Mouse (Mus musculus): ENCODE measurements around the gene Elob. TPM values are rescaled to one million over a fixed set of nuclear protein-coding genes. Genes with fewer than 3 reads are reported as not detected.

Elob gene
- polyA plus RNA-seq, 1 experiment = 824 TPM

DNA sequence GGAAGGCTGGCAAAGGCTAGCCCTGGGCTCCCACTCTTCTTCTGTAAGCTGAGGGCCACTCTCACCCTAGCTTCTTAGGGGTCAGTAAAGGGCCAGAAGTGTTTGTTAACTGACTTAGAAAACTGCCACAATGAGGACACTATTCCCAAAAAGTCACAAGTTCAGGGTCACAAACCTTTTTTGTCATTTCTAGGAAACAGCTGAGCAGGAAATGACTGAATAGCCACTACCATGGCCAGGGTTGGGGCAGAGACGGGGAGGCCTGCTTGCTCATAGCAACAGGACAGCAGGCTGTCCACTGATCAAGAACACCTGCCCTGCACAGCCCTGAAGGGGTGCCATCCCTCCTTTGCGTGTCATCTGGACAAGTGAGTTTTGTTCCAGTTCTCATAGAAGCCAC is 51.8 kb downstream of the Elob start:
- DNase-seq (ENCODE audit: low read depth) = no peak

DNA sequence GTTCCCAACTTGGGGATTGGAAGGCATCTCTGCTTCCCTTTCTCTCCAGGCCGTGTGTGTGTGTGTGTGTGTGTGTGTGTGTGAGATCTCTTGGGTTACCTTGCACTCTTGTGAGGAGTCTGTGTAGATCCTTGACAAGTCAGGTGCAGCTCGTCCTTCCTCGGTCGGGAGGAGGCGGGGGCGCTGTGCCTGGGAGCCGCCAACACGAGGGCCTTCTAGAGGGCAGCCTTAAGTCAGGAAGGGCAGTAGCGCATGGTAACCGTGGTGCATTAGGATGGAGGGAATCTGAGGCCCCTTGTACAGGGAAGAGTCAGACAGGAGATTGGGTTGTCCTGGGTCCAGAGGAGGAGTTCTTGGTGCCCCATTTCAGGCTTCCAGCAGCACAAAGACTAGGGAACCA is 52.7 kb downstream of the Elob start:
- no peak for DNase-seq (ENCODE audit: low read depth)
- TF ChIP-seq CTCF (IDR thresholded peaks at IDR 0.05; ENCODE audit: borderline replicate concordance, extremely low read depth, insufficient read depth, insufficient read length) = no peak
- no peak for TF ChIP-seq POLR2A (IDR thresholded peaks at IDR 0.05; ENCODE audit: borderline replicate concordance, extremely low read depth, insufficient read depth, insufficient read length, poor library complexity, severe bottlenecking)

More for the DNA sequence above, 51.8 kb downstream of the Elob start:
- no peak for TF ChIP-seq CTCF (IDR thresholded peaks at IDR 0.05; ENCODE audit: borderline replicate concordance, extremely low read depth, insufficient read depth, insufficient read length)
- TF ChIP-seq POLR2A (IDR thresholded peaks at IDR 0.05; ENCODE audit: borderline replicate concordance, extremely low read depth, insufficient read depth, insufficient read length, poor library complexity, severe bottlenecking) = no peak

Other genes with a start within 250 kb of the Elob start
- gene Zfp13, start 229.6 kb downstream of the Elob start, polyA plus RNA-seq (2012; rRNA removed) = 46.8 and 47.4 TPM in 2 replicates
- 0.05 and 0.22 TPM in 2 replicates for gene Zscan10, start 228.3 kb downstream of the Elob start, polyA plus RNA-seq (2012; rRNA removed)
- gene Mmp25, start 183.9 kb downstream of the Elob start, polyA plus RNA-seq (2012; rRNA removed) = 1.3 and 1.9 TPM in 2 replicates
- gene Bicdl2, start 168.6 kb downstream of the Elob start, polyA plus RNA-seq (2012; rRNA removed) = 0.08 and 0.24 TPM in 2 replicates
- gene Hcfc1r1, start 155.5 kb downstream of the Elob start, polyA plus RNA-seq (2012; rRNA removed) = 67.6 and 81.2 TPM in 2 replicates
- gene Thoc6, start 155.3 kb downstream of the Elob start, polyA plus RNA-seq (2012; rRNA removed) = 38.7 and 54.6 TPM in 2 replicates
- gene Tnfrsf12a, start 151.7 kb downstream of the Elob start, polyA plus RNA-seq (2012; rRNA removed) = 1.7 and 2.1 TPM in 2 replicates
- 0.83 and 1.3 TPM in 2 replicates for gene Cldn6, start 149.9 kb downstream of the Elob start, polyA plus RNA-seq (2012; rRNA removed)
- 0.92 and 0.93 TPM in 2 replicates for gene Cldn9, start 145.1 kb downstream of the Elob start, polyA plus RNA-seq (2012; rRNA removed)
- 0.14 and 0.28 TPM in 2 replicates for gene 1520401A03Rik, start 106.4 kb downstream of the Elob start, polyA plus RNA-seq (2012; rRNA removed)
- 24.4 and 47.9 TPM in 2 replicates for gene Pkmyt1, start 102.8 kb downstream of the Elob start, polyA plus RNA-seq (2012; rRNA removed)
- 33.3 and 41.0 TPM in 2 replicates for gene Paqr4, start 88.3 kb downstream of the Elob start, polyA plus RNA-seq (2012; rRNA removed)
- gene Kremen2, start 83.3 kb downstream of the Elob start, polyA plus RNA-seq (2012; rRNA removed) = 2.8 and 3.7 TPM in 2 replicates
- 110 and 150 TPM in 2 replicates for gene Flywch1, start 57.5 kb downstream of the Elob start, polyA plus RNA-seq (2012; rRNA removed)
- 54.6 and 59.4 TPM in 2 replicates for gene Flywch2, start 43.1 kb downstream of the Elob start, polyA plus RNA-seq (2012; rRNA removed)
- gene Srrm2, start 38.6 kb downstream of the Elob start, polyA plus RNA-seq (2012; rRNA removed) = 749 and 826 TPM in 2 replicates
- gene Prss33, start 6.9 kb upstream of the Elob start, polyA plus RNA-seq (2012; rRNA removed) = 0.38 and 0.54 TPM in 2 replicates
- 0.04 and 0.24 TPM in 2 replicates for gene Prss32, start 14.7 kb upstream of the Elob start, polyA plus RNA-seq (2012; rRNA removed)
- 1.3 and 2.1 TPM in 2 replicates for gene Prss41, start 15.0 kb upstream of the Elob start, polyA plus RNA-seq (2012; rRNA removed)
- gene Prss21, start 38.9 kb upstream of the Elob start, polyA plus RNA-seq (2012; rRNA removed) = not detected in 2 replicates
- gene Dcpp1, start 51.7 kb upstream of the Elob start, polyA plus RNA-seq (2012; rRNA removed) = not detected in 2 replicates
- gene Dcpp2, start 51.7 kb upstream of the Elob start, polyA plus RNA-seq (2012; rRNA removed) = not detected in 2 replicates
- not detected in 2 replicates for gene Dcpp3, start 88.3 kb upstream of the Elob start, polyA plus RNA-seq (2012; rRNA removed)
- not detected in 2 replicates for gene Sbp, start 112.5 kb upstream of the Elob start, polyA plus RNA-seq (2012; rRNA removed)
- gene Sbpl, start 126.1 kb upstream of the Elob start, polyA plus RNA-seq (2012; rRNA removed) = not detected in 2 replicates
- 0.05 and 0.15 TPM in 2 replicates for gene Prss30, start 151.4 kb upstream of the Elob start, polyA plus RNA-seq (2012; rRNA removed)
- gene Prss22, start 169.0 kb upstream of the Elob start, polyA plus RNA-seq (2012; rRNA removed) = 0.11 TPM in 1 of 2 replicates, not detected in the other
- 0.10 TPM in 1 of 2 replicates, not detected in the other for gene Prss27, start 209.0 kb upstream of the Elob start, polyA plus RNA-seq (2012; rRNA removed)
- gene Kctd5, start 244.3 kb upstream of the Elob start, polyA plus RNA-seq (2012; rRNA removed) = 71.1 and 87.6 TPM in 2 replicates